Mouse (Mus musculus) stomach, postnatal 0 days (tissue): ENCODE measurements at regions not wholly inside any gene's neighbourhood (a gene's known extent, or its start where the extent isn't known, plus 50 kb on each side); places are given as distances from the start of the nearest gene placed in this dataset.

Source experiments
- CTCF ChIP-seq: IDR thresholded peaks from 2 replicates; pipeline ENCODE4 v1.5.1; 2016; ENCODE audit warnings: antibody characterized with exemption, low read depth, mild to moderate bottlenecking, moderate library complexity
- EP300 ChIP-seq: optimal IDR thresholded peaks from 2 replicates; pipeline ENCODE3; 2016; ENCODE audit warnings: antibody characterized with exemption

GRCm38 (mm10) chr17:44445361-44445760 lies 257.0 kb downstream of the Clic5 start:
- TF ChIP-seq CTCF: no peak
- no peak for TF ChIP-seq EP300
